9 mouse cellular contexts compared by ENCODE assay signal in genomic region chr19:53257631-53258560, GRCm38 (mm10). TPM values are rescaled to one million over a fixed set of nuclear protein-coding genes. Genes with fewer than 3 reads are reported as not detected.
DNase-seq lines count a peak whose midpoint lies in the region; ATAC-seq and TF ChIP-seq lines count a peak whose summit lies in the region.
"Had no signal": no experiment of that assay in that cellular context is flagged by ENCODE, and none has a peak within 500 bp of the region (broad histone marks: within the 10 kb centered on the region; RNA-seq: fewer than 3 reads in every experiment).

No protein-coding gene starts in this region.

- H3K4me2 ChIP-seq in liver, embryonic 12.5 days = peak overlapping the region; percentile 65
- no peak overlapping the region for H3K4me2 ChIP-seq in midbrain, postnatal 0 days (ENCODE audit: low read depth, low read length, poor library complexity, severe bottlenecking)
- H3K4me2 ChIP-seq in midbrain, embryonic 15.5 days = no peak overlapping the region

- H3K9me3 ChIP-seq in liver, embryonic 12.5 days (replicated peaks) = no peaks in the 10 kb centered on the region
- no peaks in the 10 kb centered on the region for H3K9me3 ChIP-seq in midbrain, postnatal 0 days (ENCODE audit: low read length)
- H3K9me3 ChIP-seq in midbrain, embryonic 15.5 days = no peaks in the 10 kb centered on the region

- H3K27me3 ChIP-seq in liver, embryonic 12.5 days (replicated peaks) = peaks cover 18% of the 10 kb centered on the region
- no peaks in the 10 kb centered on the region for H3K27me3 ChIP-seq in midbrain, postnatal 0 days (ENCODE audit: insufficient read depth, low read length)
- no peaks in the 10 kb centered on the region for H3K27me3 ChIP-seq in midbrain, embryonic 15.5 days (replicated peaks)

- peak; percentile 76 for ATAC-seq in liver, embryonic 12.5 days
- ATAC-seq in midbrain, postnatal 0 days (ENCODE audit: low FRiP score) = no peak
- no peak for ATAC-seq in midbrain, embryonic 15.5 days (replicated peaks)
- ATAC-seq: forebrain, embryonic 16.5 days had no signal

- TF ChIP-seq CTCF in midbrain, postnatal 0 days (IDR thresholded peaks at IDR 0.05) = no peak

- peaks cover 76% of the 10 kb centered on the region for H3K4me1 ChIP-seq in liver, embryonic 12.5 days
- H3K4me1 ChIP-seq in midbrain, postnatal 0 days (ENCODE audit: insufficient read depth, low read length) = no peaks in the 10 kb centered on the region
- H3K4me1 ChIP-seq in midbrain, embryonic 15.5 days = no peaks in the 10 kb centered on the region

- no peaks in the 10 kb centered on the region for H3K36me3 ChIP-seq in liver, embryonic 12.5 days
- no peaks in the 10 kb centered on the region for H3K36me3 ChIP-seq in midbrain, postnatal 0 days (ENCODE audit: insufficient read depth, low read length)
- H3K36me3 ChIP-seq in midbrain, embryonic 15.5 days (replicated peaks) = no peaks in the 10 kb centered on the region

- peak overlapping the region; percentile 20 for H3K4me3 ChIP-seq in liver, embryonic 12.5 days
- no peak overlapping the region for H3K4me3 ChIP-seq in midbrain, postnatal 0 days (ENCODE audit: low read depth, low read length)
- no peak overlapping the region for H3K4me3 ChIP-seq in midbrain, embryonic 15.5 days

- H3K27ac ChIP-seq in liver, embryonic 12.5 days = peak overlapping the region; percentile 98
- no peak overlapping the region for H3K27ac ChIP-seq in midbrain, postnatal 0 days (ENCODE audit: low read depth, low read length)
- no peak overlapping the region for H3K27ac ChIP-seq in midbrain, embryonic 15.5 days

- peak; percentile 46 for DNase-seq in cerebellum, adult 9-10 months
- DNase-seq in cerebellum, postnatal 4 days (ENCODE audit: low spot score in 2 of 2) = no peak
- DNase-seq in spleen, adult 12 weeks (ENCODE audit: low spot score) = peak; percentile 75
- DNase-seq in spleen, adult 18-20 months = no peak
- DNase-seq in midbrain, postnatal 0 days (ENCODE audit: low spot score) = no peak
- DNase-seq in kidney, adult 9 months = no peak

- peak overlapping the region; percentile 66 for H3K9ac ChIP-seq in liver, embryonic 12.5 days
- H3K9ac ChIP-seq in midbrain, postnatal 0 days (replicated peaks; ENCODE audit: low read length, poor library complexity, severe bottlenecking) = no peak overlapping the region
- no peak overlapping the region for H3K9ac ChIP-seq in midbrain, embryonic 15.5 days

- WGBS in liver, embryonic 12.5 days (ENCODE audit: insufficient replicate concordance) = 61% methylated on average over 15 of the region's 15 CpGs
- WGBS in midbrain, postnatal 0 days = 91% methylated on average over 15 of the region's 15 CpGs
- WGBS in midbrain, embryonic 15.5 days = 90% methylated on average over 15 of the region's 15 CpGs

RNA-seq across cellular contexts. Expression of gene Mxi1, which starts 52.4 kb away (rescaled TPM):
- polyA plus RNA-seq in liver, embryonic 12.5 days (2016; fragmentation: Nextera tagmentation; extraction: Ambion mirVana) = 38.3 and 39.3 TPM in 2 replicates
- 40.9 and 49.2 TPM in 2 replicates for total RNA-seq in midbrain, postnatal 0 days (2014; rRNA removed)
- 37.7 and 38.8 TPM in 2 replicates for polyA plus RNA-seq in midbrain, postnatal 0 days (2015; fragmentation: Nextera tagmentation; extraction: Ambion mirVana)
- polyA plus RNA-seq in midbrain, embryonic 15.5 days (2015; fragmentation: Nextera tagmentation; extraction: Ambion mirVana) = 49.6 and 53.3 TPM in 2 replicates

Comparison
In these comparisons a context has a peak if more than half of its experiments do, and no peak if none do; other contexts are left out.
1. DNase-seq: peak in cerebellum, adult 9-10 months (single experiment) and spleen, adult 12 weeks (single experiment); none in cerebellum, postnatal 4 days (0 of 2), spleen, adult 18-20 months (0 of 2), midbrain, postnatal 0 days (single experiment) and kidney, adult 9 months (single experiment).